Mouse (Mus musculus) ES-Bruce4 (cell line): ENCODE measurements at regions not wholly inside any gene's neighbourhood (a gene's known extent, or its start where the extent isn't known, plus 50 kb on each side); places are given as distances from the start of the nearest gene placed in this dataset.

Experiments used
- CTCF ChIP-seq: IDR thresholded peaks from one replicate; pipeline ENCODE4 v1.8.1; 2011; ENCODE audit warnings: low read depth, low read length
- POLR2A ChIP-seq: IDR thresholded peaks from one replicate; pipeline ENCODE4 v1.8.1; 2011; ENCODE audit warnings: low read length; ENCODE audit not compliant: insufficient read depth

DNA sequence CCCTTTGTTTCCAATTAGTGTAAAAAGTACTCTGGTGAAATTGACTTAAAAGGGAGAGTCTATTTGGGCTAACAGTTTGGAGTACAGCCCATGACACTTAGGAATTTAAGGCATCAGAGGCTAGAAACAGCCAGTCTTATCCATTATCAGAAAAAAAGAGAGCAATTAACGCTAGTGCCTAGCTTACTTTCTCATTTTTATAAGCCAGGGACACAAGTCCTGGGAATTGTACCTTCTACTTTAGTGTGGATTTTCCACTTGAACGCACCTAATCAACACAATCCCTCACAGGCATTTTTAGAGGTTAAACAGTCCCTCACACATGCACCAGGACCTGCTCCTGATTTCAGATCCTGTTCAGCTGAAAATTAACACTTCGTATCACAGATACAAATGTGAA lies 65.9 kb upstream of the P3h2 start:
- TF ChIP-seq POLR2A (no peak), CTCF (no peak)
